Mouse (Mus musculus): ENCODE data around the gene Pheta2. TPM values are rescaled to one million over a fixed set of nuclear protein-coding genes. Genes with fewer than 3 reads are reported as not detected.
A peak's percentile ranks its signal among the peaks of the same experiment; 100 is the strongest.

Pheta2 gene
- polyA plus RNA-seq, 1 experiment from 2014 or later, result 34.0 TPM

DNA sequence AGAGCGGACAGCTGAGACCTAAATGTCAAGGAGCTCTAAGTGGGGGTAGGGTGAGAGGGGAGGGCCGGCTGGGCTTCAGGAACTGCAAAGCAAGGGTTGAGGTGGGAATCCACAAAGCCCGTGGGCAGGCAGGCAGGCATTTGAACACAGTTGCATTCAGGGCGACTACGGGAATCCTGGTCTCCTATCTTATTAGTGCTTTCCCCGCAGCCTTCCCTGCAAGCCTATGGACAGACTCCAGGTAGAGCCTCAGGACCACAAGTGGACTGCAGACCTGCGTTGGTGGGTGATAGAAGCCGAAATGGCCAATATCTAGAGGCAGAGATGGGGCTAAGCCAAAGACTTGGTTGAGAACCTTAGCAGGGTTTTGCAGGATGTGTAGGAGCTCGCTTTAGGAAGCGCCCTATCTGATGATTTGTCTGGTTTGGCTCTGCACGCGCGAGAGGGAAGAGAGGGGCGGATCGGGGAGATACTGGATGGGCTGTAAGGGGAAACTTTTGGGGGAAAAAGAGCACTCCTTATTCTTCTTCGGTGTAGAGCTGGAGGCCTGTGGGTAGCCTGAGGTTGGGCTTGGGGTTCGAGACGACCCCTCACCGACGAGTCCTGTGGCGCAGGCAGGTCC lies 1.8 kb downstream of the Pheta2 start:
- peak overlapping the region; percentile 72 for H3K4me3 ChIP-seq (ENCODE audit: low read depth, low read length)
- H3K27ac ChIP-seq (ENCODE audit: low read depth, low read length), result peak overlapping the region; percentile 99
- peak overlapping the region; percentile 97 for H3K4me2 ChIP-seq
- H3K9me3 ChIP-seq (ENCODE audit: control insufficient read depth, low read length), result no peaks in the 10 kb centered on the region
- peaks cover 8% of the 10 kb centered on the region; the same call in 1 of the 2 replicates for H3K36me3 ChIP-seq (ENCODE audit: control insufficient read depth, insufficient read depth, low read length)
- no peaks in the 10 kb centered on the region for H3K27me3 ChIP-seq (replicated peaks; ENCODE audit: control insufficient read depth, insufficient read depth, low read length)
- H3K4me1 ChIP-seq (replicated peaks; ENCODE audit: control insufficient read depth, insufficient read depth, low read length), result peaks cover 76% of the 10 kb centered on the region
- DNase-seq (ENCODE audit: low spot score), result no peak
- no peak for ATAC-seq (replicated peaks; ENCODE audit: low FRiP score)
- 20% methylated on average over 21 of the region's 21 CpGs for WGBS
- H3K9ac ChIP-seq (ENCODE audit: low read depth, low read length), result peak overlapping the region; percentile 96

DNA sequence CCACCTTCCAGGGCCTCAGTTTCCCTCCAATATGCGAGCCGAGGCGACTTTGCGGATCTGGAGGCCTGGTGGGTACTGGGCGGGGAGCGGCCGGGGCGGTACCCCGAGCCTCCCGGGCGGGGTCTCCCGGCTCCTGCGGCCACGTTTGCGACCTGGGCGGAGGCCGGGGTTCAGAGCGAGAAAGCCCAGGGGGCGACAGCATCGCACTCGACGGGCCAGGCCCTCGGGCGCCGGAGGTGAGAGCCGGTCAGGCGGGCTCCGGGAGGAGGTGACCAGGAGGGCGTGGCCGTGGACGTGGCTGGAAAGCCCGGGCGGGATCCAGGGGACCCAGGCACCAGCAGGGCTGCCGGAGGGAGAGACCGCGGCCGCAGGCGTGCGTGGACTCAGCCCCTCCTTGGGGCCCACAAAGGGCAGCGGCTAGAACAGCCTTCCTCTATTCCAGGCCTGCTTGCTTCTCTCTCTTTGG lies 2.3 kb downstream of the Pheta2 start:
- H3K27me3 ChIP-seq (replicated peaks; ENCODE audit: control insufficient read depth, insufficient read depth, low read length), result no peaks in the 10 kb centered on the region

DNA sequence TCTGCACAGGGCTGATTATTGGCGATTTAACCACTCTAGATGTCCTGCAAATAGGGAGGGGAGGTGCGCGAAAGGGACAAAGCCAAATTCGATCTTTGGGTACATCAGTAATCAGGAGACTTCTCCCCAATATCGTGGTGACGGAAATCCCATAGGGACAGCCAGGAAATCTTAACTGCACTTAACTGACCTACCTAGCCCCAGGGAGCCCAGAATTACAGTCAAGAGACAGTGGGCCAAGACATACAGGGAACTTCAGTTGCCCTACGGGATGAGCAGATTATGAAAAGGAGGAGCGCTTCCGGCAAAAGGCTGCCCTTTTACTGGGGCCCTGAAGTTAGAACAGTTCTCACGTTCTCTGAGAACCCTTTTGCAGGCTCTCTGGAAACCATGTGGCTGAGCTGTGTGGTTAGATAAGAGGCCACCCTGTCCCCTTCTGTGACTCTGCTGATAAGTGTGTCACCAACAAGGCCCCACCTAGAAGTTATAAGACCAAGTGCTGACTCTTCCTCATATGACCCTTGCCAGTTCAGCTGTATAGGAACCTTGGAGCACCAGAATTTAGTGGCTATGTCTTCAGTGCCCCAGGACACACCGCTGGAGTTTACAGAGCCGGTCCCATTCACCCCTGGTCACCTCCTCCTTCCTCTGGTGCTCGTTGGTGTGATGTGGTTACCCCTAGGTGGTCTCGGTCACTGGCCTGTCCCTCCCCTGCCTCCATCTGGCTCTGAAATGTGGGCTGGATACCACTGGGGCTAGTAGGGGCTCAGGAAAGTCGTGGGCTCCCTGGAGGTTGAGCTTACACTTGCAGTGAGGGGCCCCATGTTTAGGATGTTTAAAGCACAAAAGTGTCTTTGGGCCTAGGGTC lies 3.2 kb downstream of the Pheta2 start:
- Histone ChIP-seq H3K9me3 (ENCODE audit: control insufficient read depth, low read length) (no peaks in the 10 kb centered on the region), H3K9ac (ENCODE audit: low read depth, low read length) (peak overlapping the region; percentile 96), H3K27me3 (replicated peaks; ENCODE audit: control insufficient read depth, insufficient read depth, low read length) (no peaks in the 10 kb centered on the region), H3K4me1 (replicated peaks; ENCODE audit: control insufficient read depth, insufficient read depth, low read length) (peaks cover 77% of the 10 kb centered on the region), H3K27ac (ENCODE audit: low read depth, low read length) (peak overlapping the region; percentile 99), H3K4me2 (peak overlapping the region; percentile 97), H3K36me3 (ENCODE audit: control insufficient read depth, insufficient read depth, low read length) (peaks cover 8% of the 10 kb centered on the region; the same call in 1 of the 2 replicates), H3K4me3 (ENCODE audit: low read depth, low read length) (peak overlapping the region; percentile 72)
- ATAC-seq (replicated peaks; ENCODE audit: low FRiP score) (peak; percentile 71), DNase-seq (ENCODE audit: low spot score) (peak; percentile 68)
- WGBS, result 22% methylated on average over 15 of the region's 15 CpGs

More for the DNA sequence above, 2.3 kb downstream of the Pheta2 start:
- Histone ChIP-seq H3K4me2 (peak overlapping the region; percentile 97), H3K27ac (ENCODE audit: low read depth, low read length) (peak overlapping the region; percentile 99), H3K36me3 (ENCODE audit: control insufficient read depth, insufficient read depth, low read length) (peaks cover 8% of the 10 kb centered on the region; the same call in 1 of the 2 replicates), H3K9ac (ENCODE audit: low read depth, low read length) (peak overlapping the region; percentile 96), H3K4me3 (ENCODE audit: low read depth, low read length) (peak overlapping the region; percentile 72), H3K4me1 (replicated peaks; ENCODE audit: control insufficient read depth, insufficient read depth, low read length) (peaks cover 76% of the 10 kb centered on the region), H3K9me3 (ENCODE audit: control insufficient read depth, low read length) (no peaks in the 10 kb centered on the region)
- peak; percentile 35 for ATAC-seq (replicated peaks; ENCODE audit: low FRiP score)
- DNase-seq (ENCODE audit: low spot score), result peak; percentile 78
- WGBS, result 2% methylated on average over 39 of the region's 40 CpGs

DNA sequence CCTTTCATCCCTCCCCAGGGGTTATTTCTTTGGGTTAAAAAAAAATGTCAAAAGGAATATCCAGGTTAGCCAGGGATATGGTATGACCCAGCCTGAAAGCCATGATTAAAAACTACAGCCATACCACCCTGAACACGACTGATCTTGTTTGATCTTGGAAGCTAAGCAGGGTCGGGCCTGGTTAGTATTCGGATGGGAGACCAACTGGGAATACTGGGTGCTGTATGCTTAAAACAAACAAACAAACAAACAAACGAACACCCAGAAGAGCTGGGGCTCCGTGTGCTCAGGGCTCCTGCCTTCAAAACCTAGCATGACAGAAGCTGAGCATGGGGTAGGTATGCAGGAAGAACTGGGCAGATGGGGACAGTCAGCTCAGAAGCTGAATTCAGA lies 3.8 kb downstream of the Pheta2 start:
- Histone ChIP-seq H3K9me3 (ENCODE audit: control insufficient read depth, low read length) (no peaks in the 10 kb centered on the region), H3K27ac (ENCODE audit: low read depth, low read length) (peak overlapping the region; percentile 99), H3K9ac (ENCODE audit: low read depth, low read length) (peak overlapping the region; percentile 96), H3K4me2 (peak overlapping the region; percentile 97), H3K27me3 (replicated peaks; ENCODE audit: control insufficient read depth, insufficient read depth, low read length) (no peaks in the 10 kb centered on the region), H3K36me3 (ENCODE audit: control insufficient read depth, insufficient read depth, low read length) (peaks cover 8% of the 10 kb centered on the region; the same call in 1 of the 2 replicates), H3K4me3 (ENCODE audit: low read depth, low read length) (peak overlapping the region; percentile 72), H3K4me1 (replicated peaks; ENCODE audit: control insufficient read depth, insufficient read depth, low read length) (peaks cover 78% of the 10 kb centered on the region)
- WGBS, result 52% methylated on average over 5 of the region's 5 CpGs
- DNase-seq (ENCODE audit: low spot score) (no peak), ATAC-seq (replicated peaks; ENCODE audit: low FRiP score) (no peak)

DNA sequence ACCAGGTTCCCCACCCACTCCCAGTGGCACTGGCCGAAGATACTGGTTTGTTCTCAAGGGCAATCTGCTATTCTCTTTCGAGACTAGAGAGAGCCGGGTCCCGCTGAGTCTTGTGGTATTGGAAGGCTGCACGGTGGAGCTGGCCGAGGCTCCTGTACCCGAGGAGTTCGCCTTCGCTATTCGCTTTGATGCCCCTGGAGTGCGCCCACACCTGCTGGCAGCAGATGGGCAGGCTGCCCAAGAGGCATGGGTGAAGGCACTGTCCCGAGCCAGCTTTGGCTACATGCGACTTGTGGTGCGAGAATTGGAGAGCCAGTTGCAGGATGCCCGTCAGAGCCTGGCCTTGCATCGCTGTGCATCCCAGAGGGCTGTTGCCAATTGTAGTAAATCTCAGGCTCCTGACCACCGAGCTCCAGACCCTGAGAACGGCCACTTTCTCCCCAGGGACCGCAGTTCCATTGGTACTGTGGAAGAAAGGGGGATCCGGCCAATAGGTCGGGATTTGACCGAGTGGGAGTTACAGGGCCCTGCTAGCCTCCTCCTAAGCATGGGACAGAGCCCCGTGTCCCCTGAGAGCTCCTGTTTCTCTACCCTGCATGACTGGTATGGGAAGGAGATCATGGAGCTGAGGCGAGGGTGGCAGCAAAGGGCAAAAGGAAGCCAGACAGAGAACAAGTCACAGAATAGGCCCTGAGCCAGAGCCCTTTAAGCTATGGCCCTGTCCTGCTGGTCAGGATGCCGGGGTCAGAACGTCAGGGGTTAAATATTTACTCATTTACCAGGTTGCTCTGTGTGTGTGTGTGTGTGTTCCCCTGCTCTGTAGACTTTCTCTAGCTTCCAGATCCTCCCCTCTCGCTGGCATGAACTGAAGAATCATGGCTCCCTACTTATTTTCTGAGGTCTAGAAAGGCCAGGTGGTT lies 4.9 kb downstream of the Pheta2 start:
- Histone ChIP-seq H3K4me2 (peak overlapping the region; percentile 97), H3K4me3 (ENCODE audit: low read depth, low read length) (peak overlapping the region; percentile 19), H3K4me1 (replicated peaks; ENCODE audit: control insufficient read depth, insufficient read depth, low read length) (peaks cover 75% of the 10 kb centered on the region), H3K27ac (ENCODE audit: low read depth, low read length) (peak overlapping the region; percentile 99), H3K27me3 (replicated peaks; ENCODE audit: control insufficient read depth, insufficient read depth, low read length) (no peaks in the 10 kb centered on the region), H3K9ac (ENCODE audit: low read depth, low read length) (peak overlapping the region; percentile 96; the same call in 1 of the 2 replicates), H3K36me3 (ENCODE audit: control insufficient read depth, insufficient read depth, low read length) (peaks cover 13% of the 10 kb centered on the region), H3K9me3 (ENCODE audit: control insufficient read depth, low read length) (no peaks in the 10 kb centered on the region)
- WGBS, result 88% methylated on average over 27 of the region's 27 CpGs
- no peak for ATAC-seq (replicated peaks; ENCODE audit: low FRiP score)
- no peak for DNase-seq (ENCODE audit: low spot score)

DNA sequence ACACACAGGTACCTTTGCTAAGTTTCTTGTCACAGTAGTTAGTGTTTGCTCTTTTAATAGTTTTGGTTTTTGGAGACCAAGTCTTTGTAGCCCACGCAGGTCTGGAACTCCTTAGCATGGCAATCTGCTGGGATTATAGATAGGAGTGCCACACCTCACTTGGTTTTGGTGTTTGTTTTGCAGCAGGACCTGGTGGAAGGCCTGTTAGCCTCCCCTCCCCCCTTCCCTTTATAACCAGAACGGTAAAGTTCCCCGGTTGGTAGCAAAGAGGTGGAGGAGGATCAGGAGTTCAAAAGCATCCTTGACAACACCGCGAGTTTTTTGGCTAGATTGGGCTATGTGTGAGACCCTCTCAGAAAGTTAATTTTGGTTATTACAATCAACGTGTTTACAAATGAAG lies 6.2 kb downstream of the Pheta2 start:
- Histone ChIP-seq H3K27me3 (replicated peaks; ENCODE audit: control insufficient read depth, insufficient read depth, low read length) (no peaks in the 10 kb centered on the region), H3K4me3 (ENCODE audit: low read depth, low read length) (no peak overlapping the region), H3K4me1 (replicated peaks; ENCODE audit: control insufficient read depth, insufficient read depth, low read length) (peaks cover 70% of the 10 kb centered on the region), H3K36me3 (ENCODE audit: control insufficient read depth, insufficient read depth, low read length) (peaks cover 26% of the 10 kb centered on the region), H3K4me2 (peak overlapping the region; percentile 97), H3K9ac (ENCODE audit: low read depth, low read length) (peak overlapping the region; percentile 50), H3K27ac (ENCODE audit: low read depth, low read length) (peak overlapping the region; percentile 70), H3K9me3 (ENCODE audit: control insufficient read depth, low read length) (no peaks in the 10 kb centered on the region)
- ATAC-seq (replicated peaks; ENCODE audit: low FRiP score) (no peak), DNase-seq (ENCODE audit: low spot score) (no peak)
- 69% methylated on average over 6 of the region's 6 CpGs for WGBS

DNA sequence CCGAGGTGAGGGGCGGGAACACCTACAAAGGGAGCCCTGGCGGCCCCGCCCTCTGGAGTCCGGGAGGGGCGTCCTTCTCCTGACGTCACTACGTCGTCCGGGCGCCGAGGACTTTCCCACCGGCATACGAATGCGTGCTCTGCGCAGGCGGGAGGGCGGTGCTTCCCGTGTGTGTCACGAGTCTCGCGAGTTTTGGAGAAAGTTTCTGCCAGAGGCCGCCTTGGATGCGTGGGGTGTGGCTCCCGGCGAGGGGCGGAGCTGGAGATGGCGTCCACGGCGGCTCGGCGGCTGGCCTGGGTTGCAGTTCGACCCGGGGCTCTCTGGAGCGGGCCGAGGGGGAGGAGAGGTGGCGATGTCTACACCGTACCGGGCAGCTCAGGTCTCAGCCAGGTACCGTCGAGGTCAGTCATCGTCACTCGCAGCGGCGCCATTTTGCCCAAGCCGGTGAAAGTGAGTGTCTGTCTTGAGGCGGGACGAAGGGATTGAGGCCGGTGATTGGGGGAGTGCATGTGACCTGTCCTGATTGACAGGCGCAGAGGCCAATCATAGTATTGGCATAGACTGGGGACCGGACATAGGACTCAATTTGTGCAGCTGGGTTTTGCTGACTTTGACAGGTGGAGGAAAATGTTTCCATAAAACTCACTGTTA lies 7.2 kb downstream of the Pheta2 start:
- no peaks in the 10 kb centered on the region for H3K27me3 ChIP-seq (replicated peaks; ENCODE audit: control insufficient read depth, insufficient read depth, low read length)
- 0% methylated on average over 51 of the region's 51 CpGs for WGBS
- peaks cover 62% of the 10 kb centered on the region for H3K4me1 ChIP-seq (replicated peaks; ENCODE audit: control insufficient read depth, insufficient read depth, low read length)
- H3K9ac ChIP-seq (ENCODE audit: low read depth, low read length), result peak overlapping the region; percentile 82
- no peaks in the 10 kb centered on the region for H3K9me3 ChIP-seq (ENCODE audit: control insufficient read depth, low read length)
- peak; percentile 98 for DNase-seq (ENCODE audit: low spot score)
- peak overlapping the region; percentile 69 for H3K4me3 ChIP-seq (ENCODE audit: low read depth, low read length)
- peaks cover 26% of the 10 kb centered on the region for H3K36me3 ChIP-seq (ENCODE audit: control insufficient read depth, insufficient read depth, low read length)
- H3K4me2 ChIP-seq, result peak overlapping the region; percentile 99
- ATAC-seq (replicated peaks; ENCODE audit: low FRiP score), result peak; percentile 89
- H3K27ac ChIP-seq (ENCODE audit: low read depth, low read length), result peak overlapping the region; percentile 89

All from liver, embryonic 11.5 days (tissue).